Mouse (Mus musculus) bone marrow macrophage, adult 2 months (primary cell): ENCODE measurements at regions not wholly inside any gene's neighbourhood (a gene's known extent, or its start where the extent isn't known, plus 50 kb on each side); places are given as distances from the start of the nearest gene placed in this dataset.

Experiments
- CTCF ChIP-seq: IDR thresholded peaks from 2 replicates; pipeline ENCODE4 v1.5.1; 2012; ENCODE audit warnings: low read depth, mild to moderate bottlenecking, low read length, moderate library complexity
- POLR2A ChIP-seq: IDR thresholded peaks from 2 replicates; pipeline ENCODE4 v1.6.1; 2012; ENCODE audit warnings: mild to moderate bottlenecking, low read depth, low read length, borderline replicate concordance

DNA sequence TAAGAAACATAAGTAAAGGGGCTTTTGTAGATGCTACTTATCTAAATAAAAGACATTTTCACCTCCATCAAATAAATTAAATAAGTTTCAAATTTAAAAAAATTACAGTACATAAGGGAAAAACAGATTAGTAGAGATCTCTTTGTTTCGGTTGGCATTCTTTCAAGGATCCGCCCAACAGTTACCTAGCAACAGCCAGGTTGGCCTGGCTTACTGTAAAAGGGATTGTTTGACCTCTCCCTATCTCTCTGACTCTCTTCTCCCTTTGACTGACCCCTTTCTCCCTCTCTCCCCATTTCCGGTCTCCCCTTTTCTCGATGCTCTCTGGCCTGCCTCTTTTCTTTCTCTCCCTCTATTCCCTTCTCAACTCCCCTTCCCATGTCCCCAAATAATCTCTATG lies 82.3 kb upstream of the Sec61g start:
- TF ChIP-seq POLR2A: no peak
- no peak for TF ChIP-seq CTCF
